Mouse (Mus musculus): Measurements from ENCODE around the gene Ccdc90b. TPM values are rescaled to one million over a fixed set of nuclear protein-coding genes. Genes with fewer than 3 reads are reported as not detected.

Gene Ccdc90b
- total RNA-seq (2021), result 10 to 100 TPM; 30.8 TPM
- long read RNA-seq, experiment 1, transcript Ccdc90b-201 (9 exons, 1,596 nt), result major isoform, 54 of 62 reads
- long read RNA-seq, experiment 1, partial matches to known transcripts, result 0 of 62 reads
- long read RNA-seq, experiment 1, other reads (novel, unspliced or antisense), result 5 of 62 reads
- long read RNA-seq, experiment 2, transcript Ccdc90b-201 (9 exons, 1,596 nt), result major isoform, 34 of 38 reads
- long read RNA-seq, experiment 2, partial matches to known transcripts, result 1 of 38 reads
- long read RNA-seq, experiment 2, other reads (novel, unspliced or antisense), result 1 of 38 reads

DNA sequence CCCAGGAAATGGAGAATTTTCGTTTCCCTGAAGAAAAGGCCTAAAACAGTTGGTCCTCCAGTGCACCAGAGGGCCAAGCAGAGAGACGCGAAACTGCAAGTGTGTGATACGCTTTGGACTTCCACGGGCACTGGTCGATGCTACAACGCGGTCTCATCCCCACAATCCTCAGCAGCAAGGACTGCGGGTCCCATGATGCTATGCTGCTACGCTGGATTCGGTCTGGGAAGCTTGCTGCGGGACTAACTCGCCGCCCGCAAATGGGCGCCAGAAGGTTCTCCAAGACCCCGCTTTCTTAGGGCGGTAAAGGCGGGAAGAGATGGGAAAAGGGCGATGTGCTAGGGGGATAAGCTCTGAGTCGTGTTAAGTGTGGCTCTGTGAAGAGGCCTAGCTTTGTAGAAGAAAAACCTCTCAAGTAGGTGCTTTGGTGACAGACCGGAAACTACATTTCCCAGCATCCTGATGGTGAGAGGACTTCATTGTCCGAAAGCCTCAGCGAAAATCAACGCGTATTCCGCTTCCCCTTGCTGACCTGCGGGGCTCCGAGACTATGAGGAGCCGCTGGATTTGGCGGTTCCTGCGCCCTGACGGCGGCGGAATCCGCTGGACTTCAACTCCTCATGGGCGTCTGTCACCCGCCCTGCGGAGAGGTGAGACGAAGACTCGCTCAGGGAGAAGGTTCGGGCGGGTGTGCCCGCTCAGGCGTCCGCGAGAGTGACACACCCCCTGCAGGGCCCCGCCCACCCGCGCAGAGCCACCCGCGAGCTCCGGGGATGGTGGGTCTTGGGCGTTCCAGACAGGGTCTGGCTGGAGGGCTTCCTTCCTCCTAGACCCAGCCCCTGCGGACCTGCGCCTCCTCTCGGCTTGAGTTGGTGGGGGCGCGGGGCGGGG, at the start of gene Ccdc90b:
TSS of gene Ccdc90b (plus strand) at position 164 of the 891 bp plus-strand sequence.
- peak; percentile 80 for DNase-seq
- intact Hi-C loops (cut with DNase I), result loop anchor here (5.0 to 10.0 kb wide), 4 partner anchors 76 to 311 kb away; partner anchors contain the start of genes Ankrd42, Ddias, Prcp and Rab30

DNA sequence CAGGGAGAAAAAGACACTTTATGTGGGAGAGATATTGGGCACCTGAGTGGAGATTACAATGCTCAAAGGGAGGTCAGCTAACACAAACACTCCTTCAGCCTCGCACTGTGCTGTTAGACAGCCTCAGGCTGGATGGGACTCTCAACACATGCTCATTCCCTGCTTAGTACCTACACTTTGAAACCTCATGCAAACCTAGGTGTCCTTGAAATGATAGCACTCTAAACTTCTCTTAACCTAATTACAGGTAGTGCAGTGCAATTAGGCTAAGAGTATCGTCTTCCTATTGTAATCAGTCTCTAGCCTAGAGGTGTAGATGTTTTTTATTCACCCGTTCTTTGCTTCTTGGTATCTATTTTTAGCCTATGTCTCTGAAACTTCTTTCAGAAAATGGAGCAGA, 40.6 kb upstream of the Ccdc90b start:
- intact Hi-C loops (cut with DNase I), result no loop called here
- no peak for DNase-seq

DNA sequence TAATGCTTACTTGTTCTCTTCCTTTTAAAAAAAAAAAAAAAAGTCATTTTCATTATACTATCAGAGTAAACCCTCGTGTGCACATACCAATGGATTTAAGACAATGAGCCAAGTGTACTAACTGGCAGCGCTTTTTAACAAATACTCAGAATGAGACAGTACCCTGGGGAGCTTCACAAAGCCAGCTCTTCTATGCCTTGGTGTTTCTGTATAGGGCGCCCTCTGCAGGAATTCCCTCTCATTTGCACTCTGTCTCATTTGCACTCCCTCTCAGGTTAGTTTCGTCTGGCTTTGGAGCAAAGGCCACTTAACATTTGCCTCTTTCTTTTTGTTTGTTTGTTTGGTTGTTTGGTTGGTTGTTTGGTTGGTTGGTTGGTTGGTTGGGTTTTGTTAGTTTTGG, 40.1 kb upstream of the Ccdc90b start:
- peak; percentile 4 to 15 for DNase-seq
- intact Hi-C loops (cut with DNase I), result no loop called here

DNA sequence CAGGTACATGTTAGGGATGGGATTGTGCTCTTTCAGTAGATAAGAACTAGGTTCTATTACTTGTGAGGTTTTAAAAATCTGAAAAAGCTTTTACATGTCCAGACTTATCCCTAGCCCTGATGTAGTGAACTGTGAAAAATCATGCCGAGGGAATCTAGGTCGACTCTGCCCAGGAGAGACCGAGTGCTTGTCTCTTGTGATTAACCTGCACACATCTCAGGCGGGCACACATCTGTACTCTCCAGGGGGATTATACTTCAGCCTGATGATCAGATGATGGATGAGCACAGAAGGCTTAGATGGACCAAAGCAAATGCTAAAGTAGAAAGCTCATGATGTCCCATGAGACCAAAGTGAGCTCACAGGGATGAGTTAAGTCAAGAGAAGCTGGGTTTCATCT, 31.7 kb upstream of the Ccdc90b start:
- intact Hi-C loops (cut with DNase I), result no loop called here
- no peak for DNase-seq

DNA sequence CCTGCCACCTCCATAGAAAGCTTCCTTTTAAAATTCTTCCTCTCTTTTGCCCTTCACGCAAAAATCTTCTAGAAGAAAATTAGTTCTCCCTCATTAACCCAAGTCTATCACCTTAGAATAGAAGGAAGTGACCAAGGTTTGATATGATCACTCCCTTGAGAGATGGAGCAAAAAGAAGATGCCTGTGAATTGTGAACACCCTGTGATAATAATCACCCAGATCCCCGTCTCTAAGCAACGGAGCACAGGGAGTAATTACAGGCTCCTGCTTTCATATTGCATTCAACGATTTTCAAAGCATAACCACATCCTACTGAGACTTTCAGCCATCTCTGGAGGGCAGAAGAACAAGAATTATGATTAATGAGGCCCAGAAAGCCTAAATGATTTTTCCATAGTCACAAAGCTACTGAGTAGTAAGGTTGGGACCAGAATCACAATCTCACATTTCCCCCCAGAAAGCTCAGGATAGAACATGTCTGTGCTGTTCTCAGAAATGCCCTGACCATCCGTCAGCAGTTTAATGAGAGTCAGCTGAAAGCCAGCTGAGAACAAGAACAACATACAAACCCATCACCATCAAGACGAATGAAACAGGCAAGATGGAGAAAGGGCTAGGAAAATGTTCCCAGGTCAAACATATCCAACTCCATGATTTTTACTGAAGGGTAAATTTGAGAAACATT, 28.5 kb upstream of the Ccdc90b start:
- DNase-seq, result no peak
- intact Hi-C loops (cut with DNase I), result no loop called here

DNA sequence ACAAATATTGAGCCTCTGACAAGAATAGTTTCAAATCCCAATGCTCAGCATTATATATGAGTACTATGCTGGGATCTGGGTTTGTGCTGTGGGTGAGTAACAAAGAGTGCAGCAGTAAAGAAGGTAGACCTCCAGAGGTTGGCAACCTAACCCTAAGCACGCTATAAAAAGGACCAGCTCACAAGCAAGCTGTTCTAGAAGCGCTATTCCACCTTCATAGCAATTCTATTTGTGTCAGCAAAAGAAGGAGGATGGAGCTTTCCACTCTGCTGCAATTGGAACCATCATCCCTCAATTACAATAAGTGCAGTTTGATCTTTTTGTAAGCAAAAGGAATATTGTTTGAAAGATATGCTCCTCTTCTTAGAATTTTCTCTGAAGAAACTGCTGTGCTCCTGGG, 14.2 kb upstream of the Ccdc90b start:
- intact Hi-C loops (cut with DNase I), result no loop called here
- no peak for DNase-seq

DNA sequence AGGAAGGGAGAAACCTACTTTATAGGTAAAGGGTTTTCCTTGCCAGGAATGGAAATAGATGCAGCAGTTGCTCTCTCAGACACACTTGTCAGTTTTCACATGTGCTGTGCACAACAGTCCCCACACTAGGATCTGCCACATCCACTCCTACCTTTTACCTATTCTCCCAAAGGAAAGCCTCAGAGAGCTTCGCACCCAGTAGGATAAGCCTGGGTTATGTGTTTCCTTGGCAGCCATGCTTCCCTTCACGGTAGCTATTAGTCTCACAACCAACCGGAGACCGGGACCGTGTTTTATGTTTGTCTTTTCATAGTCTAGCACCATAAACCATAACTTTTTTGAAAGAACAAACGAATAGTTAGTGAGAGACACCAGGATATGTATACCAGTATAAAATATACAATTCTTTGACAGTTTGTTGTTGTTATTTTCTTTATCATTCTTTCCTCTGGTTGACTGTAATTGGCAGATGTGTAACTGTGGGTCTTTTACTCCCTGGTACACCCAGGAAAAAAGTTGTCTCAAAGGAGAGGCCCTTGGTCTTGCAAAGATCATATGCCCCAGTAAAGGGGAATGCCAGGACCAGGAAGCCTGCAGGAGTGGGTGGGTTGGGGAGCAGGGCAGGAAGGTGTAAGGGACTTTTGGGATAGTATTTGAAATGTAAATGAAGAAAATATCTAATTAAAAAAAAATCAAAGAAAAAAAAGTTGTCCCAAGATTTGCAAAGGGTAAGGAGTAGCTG, 10.5 kb upstream of the Ccdc90b start:
- DNase-seq, result no peak
- intact Hi-C loops (cut with DNase I), result loop anchor here (2.0 kb wide), 1 partner anchor 448 kb away; no protein-coding TSS in a partner anchor

DNA sequence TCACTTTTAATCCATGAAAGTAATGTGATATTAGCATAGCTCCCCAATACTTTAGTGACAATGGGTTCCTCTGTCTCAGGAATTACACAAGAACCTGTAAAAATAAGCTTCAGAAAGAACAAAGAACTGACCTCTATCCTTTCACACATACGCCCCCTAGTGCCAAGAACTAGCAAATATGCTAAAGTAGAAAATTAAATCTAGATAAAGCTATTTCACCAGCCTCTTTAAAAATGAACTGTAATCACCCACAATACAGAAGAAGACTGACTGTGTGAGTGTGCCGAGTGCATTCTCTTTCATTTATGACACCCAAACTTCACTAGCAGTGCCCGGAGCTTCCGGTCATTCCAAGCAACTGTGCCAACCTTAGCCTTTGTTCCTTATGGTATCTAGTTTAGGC, 10.0 kb upstream of the Ccdc90b start:
- intact Hi-C loops (cut with DNase I), result loop anchor here (2.0 kb wide), 1 partner anchor 448 kb away; no protein-coding TSS in a partner anchor
- DNase-seq, result peak in 1 of 2 experiments; percentile 35

DNA sequence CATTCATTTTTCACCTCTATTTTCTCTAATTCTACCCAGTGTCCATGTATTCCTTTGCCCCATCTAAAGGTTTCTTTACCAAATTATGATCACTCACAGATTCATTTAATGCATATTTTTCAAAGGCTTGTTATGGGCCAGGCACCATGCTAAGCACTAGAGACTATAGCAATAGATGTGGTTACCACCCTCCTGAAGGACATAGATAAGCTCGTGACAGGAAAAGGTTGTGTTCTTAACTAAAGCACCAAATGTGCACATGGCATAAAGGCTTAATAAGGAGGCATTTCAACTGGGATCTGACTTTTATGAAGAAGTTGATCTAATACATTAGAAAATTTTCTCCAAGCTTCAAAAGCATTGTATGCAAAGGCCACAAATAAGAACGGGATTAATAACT, 2.2 kb upstream of the Ccdc90b start:
- no peak for DNase-seq
- intact Hi-C loops (cut with DNase I), result no loop called here

DNA sequence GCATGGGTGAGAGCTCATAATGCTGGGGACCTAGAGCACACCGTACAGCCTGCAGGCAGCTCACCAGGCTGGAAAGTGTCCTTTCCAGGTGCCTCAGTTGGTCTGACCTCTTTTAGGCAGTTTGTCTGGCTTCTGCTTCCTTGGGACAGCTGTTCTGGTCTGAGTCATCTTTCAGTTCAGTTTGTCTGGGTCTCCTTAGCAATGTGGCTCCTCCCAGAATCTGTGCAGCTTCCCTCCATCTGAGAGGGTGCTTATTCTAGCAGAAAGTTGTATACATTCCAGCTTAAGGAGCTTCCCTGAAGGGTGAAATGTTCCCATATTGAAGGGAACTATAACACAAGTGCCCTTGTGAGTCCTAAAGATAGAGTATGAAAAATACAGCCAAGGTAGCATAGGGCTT, 5.8 kb downstream of the Ccdc90b start:
- no peak for DNase-seq
- intact Hi-C loops (cut with DNase I), result loop anchor here (10.0 kb wide), 2 partner anchors 178 to 268 kb away; partner anchors contain the start of gene Rab30

DNA sequence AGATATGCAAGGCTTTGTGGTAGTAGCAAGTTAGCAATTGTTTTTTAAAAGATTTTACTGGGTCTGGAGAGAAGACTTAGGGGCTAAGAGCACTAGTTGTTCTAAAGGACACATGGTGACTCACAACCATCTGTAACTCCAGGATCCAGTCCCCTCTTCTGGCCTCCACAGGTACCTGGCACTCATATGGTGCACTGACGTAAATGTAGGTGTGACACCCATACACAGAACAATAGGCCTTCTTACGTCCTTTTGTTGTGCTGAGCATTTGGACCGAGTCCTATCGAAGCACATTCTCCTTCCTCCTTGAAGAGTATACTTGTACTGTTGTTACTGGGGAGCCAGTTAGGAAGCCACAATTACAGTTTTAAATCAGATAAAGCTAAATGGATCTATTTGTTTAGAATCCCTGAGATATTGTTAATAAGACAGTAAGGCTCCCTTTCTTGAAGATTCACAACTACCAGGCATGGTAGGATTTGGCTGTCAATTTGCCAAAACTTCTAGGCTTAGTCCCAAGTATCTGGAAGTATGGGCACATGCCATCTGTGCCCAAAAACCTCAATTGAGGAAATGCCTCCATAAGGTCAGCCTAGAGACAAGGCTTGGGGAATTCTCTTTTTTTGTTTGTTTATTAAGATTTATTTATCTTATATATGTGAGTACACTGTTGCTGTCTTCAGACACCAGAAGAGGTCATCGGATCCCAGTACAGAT, 19.7 kb downstream of the Ccdc90b start:
- intact Hi-C loops (cut with DNase I), result no loop called here
- DNase-seq, result no peak

DNA sequence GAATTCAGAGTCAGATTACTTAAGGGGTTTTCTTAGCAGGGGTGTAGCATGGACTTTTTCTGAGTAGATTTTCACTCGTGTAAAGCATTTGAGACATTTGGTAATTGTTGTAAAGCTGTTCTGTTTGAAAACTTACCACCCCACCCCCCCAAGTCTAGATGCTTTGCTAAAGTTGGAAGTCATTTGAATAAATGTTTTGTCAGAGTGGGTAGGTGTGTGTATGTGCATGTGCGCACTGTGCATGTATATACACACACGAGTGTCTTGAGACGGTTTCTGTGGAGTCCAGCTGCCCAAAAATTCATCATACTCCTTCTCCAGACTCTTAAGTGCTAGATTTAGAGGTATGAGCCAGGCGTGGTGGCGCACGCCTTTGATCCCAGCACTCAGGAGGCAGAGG, 22.6 kb downstream of the Ccdc90b start:
- intact Hi-C loops (cut with DNase I), result no loop called here
- DNase-seq, result no peak

DNA sequence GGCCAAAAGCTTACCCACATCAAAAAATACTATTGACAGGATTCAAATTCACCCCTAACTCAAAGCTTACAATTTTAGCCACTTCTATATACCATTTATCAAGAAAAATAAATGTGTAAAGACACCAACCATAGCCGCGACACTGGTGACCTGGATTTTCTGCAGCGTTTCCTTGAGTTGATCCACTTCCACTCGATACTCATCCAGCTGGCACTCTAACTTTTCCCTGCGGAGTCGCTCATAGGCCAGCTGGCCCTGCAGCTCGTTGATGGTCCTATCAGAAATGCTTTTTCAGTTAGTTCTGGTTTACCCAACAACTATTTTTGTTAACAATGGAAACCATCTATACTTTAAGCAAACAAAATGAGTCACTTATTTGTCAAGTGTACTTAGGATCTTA, 29.0 kb downstream of the Ccdc90b start:
- no peak for DNase-seq
- intact Hi-C loops (cut with DNase I), result no loop called here

DNA sequence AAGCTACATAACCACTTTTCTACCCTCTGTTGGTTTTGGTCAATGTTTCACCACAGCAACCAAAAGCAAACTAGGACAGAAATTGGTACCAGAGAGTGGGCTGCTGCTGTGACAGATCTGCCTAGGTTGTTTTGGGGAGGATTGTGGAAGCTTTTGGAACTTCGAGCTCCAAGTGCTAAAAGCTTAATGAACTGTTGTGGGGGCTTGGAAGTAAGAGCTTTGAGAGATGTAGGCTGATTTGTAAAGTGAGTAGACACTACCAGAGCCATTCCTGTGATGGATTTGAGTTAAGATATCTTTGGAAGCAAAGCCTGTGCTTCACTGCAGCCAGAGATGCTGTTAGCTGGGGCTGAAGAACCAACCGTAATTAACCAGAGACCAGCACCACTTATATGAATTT, 29.9 kb downstream of the Ccdc90b start:
- no peak for DNase-seq
- intact Hi-C loops (cut with DNase I), result no loop called here

DNA sequence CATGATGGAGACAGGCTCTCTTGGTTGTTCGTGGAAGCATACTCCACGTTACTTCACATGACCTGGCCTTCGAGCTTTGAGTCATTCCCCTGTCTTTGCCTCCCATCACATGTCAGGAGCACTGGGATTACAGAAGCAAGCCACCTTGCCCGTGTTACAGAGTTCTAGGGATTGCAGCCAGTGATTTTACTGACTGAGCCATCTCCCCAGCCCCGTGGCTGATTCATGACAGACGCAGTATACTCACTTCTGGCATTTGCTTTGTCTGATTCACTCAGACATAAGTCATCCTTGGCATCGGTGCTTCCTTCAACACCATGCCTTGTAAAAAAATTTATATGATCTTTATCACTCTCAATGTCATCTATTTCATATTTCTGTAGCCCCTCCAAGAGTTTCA, 44.0 kb downstream of the Ccdc90b start:
- intact Hi-C loops (cut with DNase I), result no loop called here
- no peak for DNase-seq

DNA sequence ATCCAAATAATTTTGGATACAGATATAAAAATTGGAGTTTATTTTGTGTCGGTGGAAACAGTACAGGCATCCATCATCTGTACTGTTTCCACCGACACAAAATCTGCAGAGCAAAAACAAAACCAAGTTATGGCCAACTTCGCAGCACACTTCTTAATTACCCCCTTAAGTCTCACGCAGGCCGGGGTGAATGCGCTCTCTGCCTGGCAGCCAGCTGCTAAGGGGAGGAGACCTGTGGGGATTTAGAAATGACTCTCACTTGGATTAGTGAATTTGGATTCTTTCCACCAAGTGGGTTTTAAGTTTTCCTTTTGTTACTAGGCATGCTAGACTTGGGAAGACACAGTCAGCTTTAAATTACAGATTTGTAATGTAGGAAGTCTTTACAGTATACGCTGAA, 49.9 kb downstream of the Ccdc90b start:
- intact Hi-C loops (cut with DNase I), result no loop called here
- DNase-seq, result no peak

DNA sequence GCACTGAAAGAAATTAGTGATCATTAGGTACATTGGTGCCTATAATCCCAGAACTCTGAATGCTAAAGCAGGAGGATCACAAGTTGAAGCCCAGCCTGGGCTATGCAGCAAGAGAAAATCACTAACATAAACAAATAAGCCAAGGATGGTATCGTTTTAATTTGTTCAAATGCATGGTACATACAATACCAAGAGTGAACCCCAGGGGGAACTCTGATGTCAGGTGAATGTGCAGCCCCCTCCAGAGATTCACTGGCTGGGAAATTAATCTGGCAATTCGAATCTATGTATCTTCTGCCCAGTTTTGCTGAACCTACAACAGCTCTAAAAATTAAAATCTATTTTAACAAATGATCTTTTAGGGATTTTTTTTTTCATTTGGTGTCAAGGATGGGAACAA, 63.5 kb downstream of the Ccdc90b start:
- DNase-seq, result no peak
- intact Hi-C loops (cut with DNase I), result no loop called here

DNA sequence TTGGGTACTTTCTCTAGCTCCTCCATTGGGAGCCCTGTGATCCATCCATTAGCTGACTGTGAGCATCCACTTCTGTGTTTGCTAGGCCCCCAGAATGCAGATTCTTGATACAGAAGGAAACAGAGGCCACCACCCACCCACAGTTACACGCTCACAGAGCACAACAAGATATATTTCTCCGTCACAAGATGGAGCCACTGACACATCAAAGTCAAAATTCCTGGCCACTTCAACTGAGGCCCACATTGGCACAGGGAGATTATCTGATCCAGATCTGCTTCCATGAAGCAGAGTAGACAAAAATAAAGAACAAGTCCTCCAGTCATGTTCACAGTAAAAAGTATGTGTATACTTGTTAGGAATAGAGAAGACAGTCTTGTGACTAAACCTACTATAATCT, 69.2 kb downstream of the Ccdc90b start:
- peak; percentile 7 to 26 for DNase-seq
- intact Hi-C loops (cut with DNase I), result loop anchor here (2.0 to 10.0 kb wide), 2 partner anchors 239 to 465 kb away; no protein-coding TSS in a partner anchor

Data from heart, postnatal 14 days (tissue).